In the genomic region with DNA sequence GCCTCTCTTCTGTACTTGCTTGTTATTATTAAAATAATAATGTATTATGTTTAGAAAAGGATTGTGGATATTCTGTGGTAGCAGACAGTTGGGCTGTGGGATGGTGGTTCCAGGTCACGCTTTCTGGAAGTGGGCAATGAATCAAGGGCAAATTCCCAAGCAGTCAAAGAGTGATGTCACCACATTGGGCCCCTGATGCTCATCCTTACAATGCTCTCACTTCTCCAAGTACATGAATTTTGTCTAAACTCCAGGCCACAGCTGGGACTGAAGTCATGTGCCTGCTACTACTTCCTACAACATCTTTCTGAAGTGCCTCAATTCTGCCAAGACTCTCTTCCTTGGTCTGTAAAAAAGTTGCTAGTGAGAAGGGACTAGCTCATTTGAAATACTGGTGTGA, we compare ENCODE assay signal across 20 mouse cellular contexts.
"Had no signal": no experiment of that assay in that cellular context is flagged by ENCODE, and none has a peak within 500 bp of the region (broad histone marks: within the 10 kb centered on the region; RNA-seq: fewer than 3 reads in every experiment).

No protein-coding gene starts in this region.

- H3K9me3 ChIP-seq: limb, embryonic 12.5 days; limb, embryonic 15.5 days; midbrain, embryonic 12.5 days; midbrain, embryonic 15.5 days; neural tube, embryonic 12.5 days; neural tube, embryonic 15.5 days had no signal

- H3K36me3 ChIP-seq: limb, embryonic 12.5 days; limb, embryonic 15.5 days; midbrain, embryonic 12.5 days; midbrain, embryonic 15.5 days; neural tube, embryonic 12.5 days; neural tube, embryonic 15.5 days had no signal

- H3K27me3 ChIP-seq: limb, embryonic 15.5 days; midbrain, embryonic 12.5 days; midbrain, embryonic 15.5 days; neural tube, embryonic 12.5 days; neural tube, embryonic 15.5 days had no signal

- H3K4me2 ChIP-seq: limb, embryonic 12.5 days; limb, embryonic 15.5 days; liver, embryonic 11.5 days; lung, embryonic 14.5 days; midbrain, embryonic 12.5 days; midbrain, embryonic 15.5 days; neural tube, embryonic 12.5 days; neural tube, embryonic 15.5 days had no signal

- H3K27ac ChIP-seq: limb, embryonic 12.5 days; limb, embryonic 15.5 days; liver, embryonic 14.5 days; macrophage; midbrain, embryonic 12.5 days; midbrain, embryonic 15.5 days; neural tube, embryonic 12.5 days; neural tube, embryonic 15.5 days had no signal

- H3K4me3 ChIP-seq: limb, embryonic 12.5 days; limb, embryonic 15.5 days; midbrain, embryonic 12.5 days; midbrain, embryonic 15.5 days; neural tube, embryonic 12.5 days; neural tube, embryonic 15.5 days had no signal

- H3K9ac ChIP-seq: limb, embryonic 12.5 days; limb, embryonic 15.5 days; liver, embryonic 14.5 days; liver, postnatal 0 days; lung, embryonic 14.5 days; midbrain, embryonic 12.5 days; midbrain, embryonic 15.5 days; neural tube, embryonic 12.5 days; neural tube, embryonic 15.5 days had no signal

- ATAC-seq: liver, postnatal 0 days; lung, postnatal 0 days; midbrain, embryonic 15.5 days had no signal

- DNase-seq: kidney, postnatal 14 days; kidney, postnatal 4 days; left cerebral cortex, postnatal 4 days; liver, postnatal 0 days; lung, embryonic 14.5 days; right cerebral cortex, adult 18-20 months; right cerebral cortex, postnatal 14 days; right cerebral cortex, postnatal 4 days; thymus, adult 18-20 months; thymus, postnatal 36 days had no signal
